Mouse (Mus musculus): ENCODE data around the gene Ankrd27. TPM values are rescaled to one million over a fixed set of nuclear protein-coding genes. Genes with fewer than 3 reads are reported as not detected.

Gene Ankrd27
- total RNA-seq, 2 experiments from 2014 or later, result 36.2 to 37.8 TPM

- DNase-seq (ENCODE audit: low spot score in 2 of 2), result peak in 1 of 2 experiments; percentile 41
Observed at GRCm38 (mm10) chr7:35636229-35636628, 50.2 kb downstream of the Ankrd27 start.

GRCm38 (mm10) chr7:35636874-35637273, 50.8 kb downstream of the Ankrd27 start:
- DNase-seq (ENCODE audit: low spot score in 2 of 2), result peak in 1 of 2 experiments; percentile 39

GRCm38 (mm10) chr7:35640072-35640471, 54.0 kb downstream of the Ankrd27 start:
- no peak for DNase-seq (ENCODE audit: low spot score in 2 of 2)

- DNase-seq (ENCODE audit: low spot score in 2 of 2), result no peak
Observed at GRCm38 (mm10) chr7:35646317-35647081, 60.5 kb downstream of the Ankrd27 start.

GRCm38 (mm10) chr7:35647101-35647698, 61.2 kb downstream of the Ankrd27 start, which contains the start of gene Pdcd5:
Gene Pdcd5, minus strand, starts transcription at chr7:35647521.
- peak; percentile 96 to 98 for DNase-seq (ENCODE audit: low spot score in 2 of 2)

- DNase-seq (ENCODE audit: low spot score in 2 of 2), result no peak
Observed at GRCm38 (mm10) chr7:35648239-35649069, 62.4 kb downstream of the Ankrd27 start.

- DNase-seq (ENCODE audit: low spot score in 2 of 2), result no peak
Observed at GRCm38 (mm10) chr7:35649071-35649470, 63.0 kb downstream of the Ankrd27 start.

- peak; percentile 40 to 76 for DNase-seq (ENCODE audit: low spot score in 2 of 2)
Observed at GRCm38 (mm10) chr7:35650716-35651410, 64.8 kb downstream of the Ankrd27 start.

- DNase-seq (ENCODE audit: low spot score in 2 of 2), result no peak
Observed at GRCm38 (mm10) chr7:35651583-35652270, 65.7 kb downstream of the Ankrd27 start.

- DNase-seq (ENCODE audit: low spot score in 2 of 2), result no peak
Observed at GRCm38 (mm10) chr7:35657829-35658228, 71.8 kb downstream of the Ankrd27 start.

- DNase-seq (ENCODE audit: low spot score in 2 of 2), result no peak
Observed at GRCm38 (mm10) chr7:35659173-35659572, 73.1 kb downstream of the Ankrd27 start.

GRCm38 (mm10) chr7:35663790-35664376, 77.8 kb downstream of the Ankrd27 start:
- no peak for DNase-seq (ENCODE audit: low spot score in 2 of 2)

- no peak for DNase-seq (ENCODE audit: low spot score in 2 of 2)
Observed at GRCm38 (mm10) chr7:35668066-35669041, 82.3 kb downstream of the Ankrd27 start.

GRCm38 (mm10) chr7:35678976-35679375, 92.9 kb downstream of the Ankrd27 start:
- no peak for DNase-seq (ENCODE audit: low spot score in 2 of 2)

GRCm38 (mm10) chr7:35681559-35681958, 95.5 kb downstream of the Ankrd27 start:
- no peak for DNase-seq (ENCODE audit: low spot score in 2 of 2)

- peak; percentile 18 to 37 for DNase-seq (ENCODE audit: low spot score in 2 of 2)
Observed at GRCm38 (mm10) chr7:35683409-35684122, 97.5 kb downstream of the Ankrd27 start.

- no peak for DNase-seq (ENCODE audit: low spot score in 2 of 2)
Observed at GRCm38 (mm10) chr7:35686216-35686615, 100.2 kb downstream of the Ankrd27 start.

- peak; percentile 20 to 51 for DNase-seq (ENCODE audit: low spot score in 2 of 2)
Observed at GRCm38 (mm10) chr7:35686756-35687155, 100.7 kb downstream of the Ankrd27 start.

Measured in layer of hippocampus, adult 18-20 months (tissue).